Mouse (Mus musculus) ES-E14 (cell line): ENCODE measurements around the gene Sntb2.

ENCODE experiments used
- HCFC1 ChIP-seq: IDR thresholded peaks from 2 replicates; pipeline ENCODE4 v1.6.1; 2012; ENCODE audit warnings: low read length, inconsistent platforms, borderline replicate concordance; ENCODE audit not compliant: insufficient read depth
- ZNF384 ChIP-seq: IDR thresholded peaks from 2 replicates; pipeline ENCODE4 v1.6.1; 2012; ENCODE audit warnings: low read depth, low read length, inconsistent platforms

GRCm38 (mm10) chr8:106958212-106958611, 22.7 kb downstream of the Sntb2 start:
- TF ChIP-seq HCFC1 (no peak), ZNF384 (no peak)
